Mouse (Mus musculus): Measurements from ENCODE around the gene Slc29a1. TPM values are rescaled to one million over a fixed set of nuclear protein-coding genes. Genes with fewer than 3 reads are reported as not detected.
"Not testable (repeated sequence)": the region's sequence is repeated elsewhere in the genome, so short reads cannot be mapped to it uniquely, and the experiment has no call there.

The Slc29a1 gene
- polyA plus RNA-seq, 1 experiment, result 132 TPM

- TF ChIP-seq CTCF (IDR thresholded peaks at IDR 0.05; ENCODE audit: low read depth, low read length) (no peak), EP300 (IDR thresholded peaks at IDR 0.05; ENCODE audit: insufficient read depth, low read depth, low read length) (peak; percentile 43; the same call in 1 of the 2 replicates)
- no peak overlapping the region for H3K9ac ChIP-seq (ENCODE audit: low read depth, poor library complexity, severe bottlenecking)
- no peaks in the 10 kb centered on the region for H3K36me3 ChIP-seq (ENCODE audit: control insufficient read depth, insufficient read depth, low read length, poor library complexity, severe bottlenecking)
- no peaks in the 10 kb centered on the region for H3K9me3 ChIP-seq (replicated peaks; ENCODE audit: control insufficient read depth, insufficient read depth, low read length, poor library complexity, severe bottlenecking)
- no peak overlapping the region for H3K4me3 ChIP-seq (ENCODE audit: low read depth, low read length)
- no peaks in the 10 kb centered on the region for H3K27me3 ChIP-seq (ENCODE audit: control insufficient read depth, insufficient read depth, low read length, poor library complexity, severe bottlenecking)
- H3K4me1 ChIP-seq (ENCODE audit: control insufficient read depth, insufficient read depth, low read length), result peaks cover 8% of the 10 kb centered on the region
- no peak overlapping the region for H3K27ac ChIP-seq (ENCODE audit: insufficient read depth, low read length)
Measured at GRCm38 (mm10) chr17:45628160-45628559, 28.8 kb upstream of the Slc29a1 start.

GRCm38 (mm10) chr17:45626577-45627134 is 27.2 kb upstream of the Slc29a1 start:
- Histone ChIP-seq H3K4me1 (ENCODE audit: control insufficient read depth, insufficient read depth, low read length) (peaks cover 7% of the 10 kb centered on the region), H3K9ac (ENCODE audit: low read depth, poor library complexity, severe bottlenecking) (peak overlapping the region; percentile 35; the same call in 1 of the 2 replicates), H3K9me3 (replicated peaks; ENCODE audit: control insufficient read depth, insufficient read depth, low read length, poor library complexity, severe bottlenecking) (no peaks in the 10 kb centered on the region), H3K36me3 (ENCODE audit: control insufficient read depth, insufficient read depth, low read length, poor library complexity, severe bottlenecking) (no peaks in the 10 kb centered on the region), H3K27me3 (ENCODE audit: control insufficient read depth, insufficient read depth, low read length, poor library complexity, severe bottlenecking) (no peaks in the 10 kb centered on the region), H3K4me3 (ENCODE audit: low read depth, low read length) (peak overlapping the region; percentile 62), H3K27ac (ENCODE audit: insufficient read depth, low read length) (peak overlapping the region; percentile 47; the same call in 1 of the 2 replicates)
- TF ChIP-seq EP300 (IDR thresholded peaks at IDR 0.05; ENCODE audit: insufficient read depth, low read depth, low read length) (no peak), CTCF (IDR thresholded peaks at IDR 0.05; ENCODE audit: low read depth, low read length) (peak; percentile 65), POLR2A (IDR thresholded peaks at IDR 0.05; ENCODE audit: insufficient read depth, low read length) (peak; percentile 18)

GRCm38 (mm10) chr17:45623425-45623824 is 24.0 kb upstream of the Slc29a1 start:
- not testable (repeated sequence) for H3K9me3 ChIP-seq (replicated peaks; ENCODE audit: control insufficient read depth, insufficient read depth, low read length, poor library complexity, severe bottlenecking); H3K27me3 ChIP-seq (ENCODE audit: control insufficient read depth, insufficient read depth, low read length, poor library complexity, severe bottlenecking); H3K4me1 ChIP-seq (ENCODE audit: control insufficient read depth, insufficient read depth, low read length); H3K4me3 ChIP-seq (ENCODE audit: low read depth, low read length); H3K36me3 ChIP-seq (ENCODE audit: control insufficient read depth, insufficient read depth, low read length, poor library complexity, severe bottlenecking); H3K27ac ChIP-seq (ENCODE audit: insufficient read depth, low read length); H3K9ac ChIP-seq (ENCODE audit: low read depth, poor library complexity, severe bottlenecking)

GRCm38 (mm10) chr17:45619386-45620256 is 20.2 kb upstream of the Slc29a1 start:
- Histone ChIP-seq H3K4me3 (ENCODE audit: low read depth, low read length) (peak overlapping the region; percentile 54), H3K36me3 (ENCODE audit: control insufficient read depth, insufficient read depth, low read length, poor library complexity, severe bottlenecking) (no peaks in the 10 kb centered on the region), H3K9ac (ENCODE audit: low read depth, poor library complexity, severe bottlenecking) (peak overlapping the region; percentile 40), H3K27ac (ENCODE audit: insufficient read depth, low read length) (peak overlapping the region; percentile 89), H3K9me3 (replicated peaks; ENCODE audit: control insufficient read depth, insufficient read depth, low read length, poor library complexity, severe bottlenecking) (no peaks in the 10 kb centered on the region), H3K4me1 (ENCODE audit: control insufficient read depth, insufficient read depth, low read length) (peaks cover 5% of the 10 kb centered on the region), H3K27me3 (ENCODE audit: control insufficient read depth, insufficient read depth, low read length, poor library complexity, severe bottlenecking) (no peaks in the 10 kb centered on the region)
- no peak for TF ChIP-seq EP300 (IDR thresholded peaks at IDR 0.05; ENCODE audit: insufficient read depth, low read depth, low read length)
- no peak for TF ChIP-seq POLR2A (IDR thresholded peaks at IDR 0.05; ENCODE audit: insufficient read depth, low read length)
- TF ChIP-seq CTCF (IDR thresholded peaks at IDR 0.05; ENCODE audit: low read depth, low read length), result no peak

GRCm38 (mm10) chr17:45618941-45619385 is 19.6 kb upstream of the Slc29a1 start:
- peak overlapping the region; percentile 40 for H3K9ac ChIP-seq (ENCODE audit: low read depth, poor library complexity, severe bottlenecking)
- H3K4me1 ChIP-seq (ENCODE audit: control insufficient read depth, insufficient read depth, low read length), result peaks cover 5% of the 10 kb centered on the region
- H3K36me3 ChIP-seq (ENCODE audit: control insufficient read depth, insufficient read depth, low read length, poor library complexity, severe bottlenecking), result no peaks in the 10 kb centered on the region
- H3K27ac ChIP-seq (ENCODE audit: insufficient read depth, low read length), result peak overlapping the region; percentile 89
- no peaks in the 10 kb centered on the region for H3K9me3 ChIP-seq (replicated peaks; ENCODE audit: control insufficient read depth, insufficient read depth, low read length, poor library complexity, severe bottlenecking)
- TF ChIP-seq EP300 (IDR thresholded peaks at IDR 0.05; ENCODE audit: insufficient read depth, low read depth, low read length) (no peak), POLR2A (IDR thresholded peaks at IDR 0.05; ENCODE audit: insufficient read depth, low read length) (no peak), CTCF (IDR thresholded peaks at IDR 0.05; ENCODE audit: low read depth, low read length) (no peak)
- no peaks in the 10 kb centered on the region for H3K27me3 ChIP-seq (ENCODE audit: control insufficient read depth, insufficient read depth, low read length, poor library complexity, severe bottlenecking)
- peak overlapping the region; percentile 54 for H3K4me3 ChIP-seq (ENCODE audit: low read depth, low read length)

- Histone ChIP-seq H3K27me3 (ENCODE audit: control insufficient read depth, insufficient read depth, low read length, poor library complexity, severe bottlenecking) (no peaks in the 10 kb centered on the region), H3K36me3 (ENCODE audit: control insufficient read depth, insufficient read depth, low read length, poor library complexity, severe bottlenecking) (no peaks in the 10 kb centered on the region), H3K4me1 (ENCODE audit: control insufficient read depth, insufficient read depth, low read length) (peaks cover 5% of the 10 kb centered on the region), H3K9ac (ENCODE audit: low read depth, poor library complexity, severe bottlenecking) (no peak overlapping the region), H3K27ac (ENCODE audit: insufficient read depth, low read length) (peak overlapping the region; percentile 91), H3K9me3 (replicated peaks; ENCODE audit: control insufficient read depth, insufficient read depth, low read length, poor library complexity, severe bottlenecking) (no peaks in the 10 kb centered on the region), H3K4me3 (ENCODE audit: low read depth, low read length) (no peak overlapping the region)
- no peak for TF ChIP-seq EP300 (IDR thresholded peaks at IDR 0.05; ENCODE audit: insufficient read depth, low read depth, low read length)
- no peak for TF ChIP-seq POLR2A (IDR thresholded peaks at IDR 0.05; ENCODE audit: insufficient read depth, low read length)
- TF ChIP-seq CTCF (IDR thresholded peaks at IDR 0.05; ENCODE audit: low read depth, low read length), result no peak
Measured at GRCm38 (mm10) chr17:45617655-45618054, 18.2 kb upstream of the Slc29a1 start.

Data from ES-Bruce4 (cell line).